Mouse (Mus musculus) ES-E14 (cell line): ENCODE data around the gene Fbxl5. TPM values are rescaled to one million over a fixed set of nuclear protein-coding genes. Genes with fewer than 3 reads are reported as not detected.

Experiments
- DNase-seq: peaks from one replicate; pipeline ENCODE4 v3.0.0-alpha.2; 2013; ENCODE audit warnings: low read depth, low spot score
- H3K27ac ChIP-seq: 2 replicates; pipeline ENCODE4 v1.5.1; 2012; ENCODE audit warnings: low read depth, mild to moderate bottlenecking, low read length, moderate library complexity, mixed read lengths; ENCODE audit not compliant: poor library complexity, insufficient read depth, severe bottlenecking
- H3K36me3 ChIP-seq: 2 replicates; pipeline ENCODE4 v1.6.1; 2012; ENCODE audit warnings: mild to moderate bottlenecking, low read length, moderate library complexity, mixed read lengths; ENCODE audit not compliant: control insufficient read depth, poor library complexity, insufficient read depth, severe bottlenecking
- H3K4me1 ChIP-seq, 2 experiments: fragments of 150-350 bp in 1 of 2; sonication (generic) in 1 of 2; 2 replicates each; pipeline ENCODE4 v1.6.1; 2012; ENCODE audit warnings: low read length in 2 of 2, mild to moderate bottlenecking in 1 of 2, mixed read lengths in 1 of 2; ENCODE audit not compliant: control insufficient read depth in 2 of 2, insufficient read depth in 2 of 2, poor library complexity in 1 of 2
- H3K4me3 ChIP-seq, 2 experiments: fragments of 150-350 bp in 1 of 2; sonication (generic) in 1 of 2; 2 replicates each; pipeline ENCODE4 v1.5.1; 2012; ENCODE audit warnings: low read length in 2 of 2, low read depth in 1 of 2, mild to moderate bottlenecking in 1 of 2, mixed read lengths in 1 of 2; ENCODE audit not compliant: insufficient read depth in 1 of 2, poor library complexity in 1 of 2, severe bottlenecking in 1 of 2
- H3K9ac ChIP-seq: 2 replicates; pipeline ENCODE4 v1.6.1; 2012; ENCODE audit warnings: low read depth, mild to moderate bottlenecking, low read length, mixed read lengths; ENCODE audit not compliant: poor library complexity, insufficient read depth, severe bottlenecking
- H3K9me3 ChIP-seq: fragments of 150-350 bp; sonication (generic); 2 replicates; pipeline ENCODE4 v1.6.1; 2012; ENCODE audit warnings: low read depth, mild to moderate bottlenecking, low read length; ENCODE audit not compliant: control insufficient read depth, insufficient read depth
- CHD2 ChIP-seq: IDR thresholded peaks from 2 replicates; pipeline ENCODE4 v1.6.1; 2014; ENCODE audit warnings: mild to moderate bottlenecking, low read depth, low read length, inconsistent platforms
- HCFC1 ChIP-seq: IDR thresholded peaks from 2 replicates; pipeline ENCODE4 v1.6.1; 2012; ENCODE audit warnings: low read length, inconsistent platforms, borderline replicate concordance; ENCODE audit not compliant: insufficient read depth
- MAFK ChIP-seq: IDR thresholded peaks from 2 replicates; pipeline ENCODE4 v1.6.1; 2014; ENCODE audit warnings: mild to moderate bottlenecking, low read depth, low read length, inconsistent platforms; ENCODE audit not compliant: insufficient read depth
- ZC3H11A ChIP-seq: IDR thresholded peaks from 2 replicates; pipeline ENCODE4 v1.6.1; 2012; ENCODE audit warnings: low read depth, mild to moderate bottlenecking, inconsistent platforms, low read length, borderline replicate concordance
- ZNF384 ChIP-seq: IDR thresholded peaks from 2 replicates; pipeline ENCODE4 v1.6.1; 2012; ENCODE audit warnings: low read depth, low read length, inconsistent platforms
- in situ Hi-C, 2 experiments: fragments of 600-800 bp; cut with MboI; formaldehyde crosslinking; loops; one replicate each; pipeline ENCODE4 v1.15.1; 2025; ENCODE audit warnings: low sequenced_read_pairs in 2 of 2, inconsistent platforms in 1 of 2; ENCODE audit not compliant: unreplicated experiment in 2 of 2
- total RNA-seq: library from RNA; depleted of rRNA; stranded (reverse); fragments of 300-350 nt; gene quantifications from 2 replicates; pipeline ENCODE4 v1.2.3, GENCODE M21; 2012

Fbxl5 gene
- total RNA-seq, 1 experiment, result 46.9 TPM

DNA sequence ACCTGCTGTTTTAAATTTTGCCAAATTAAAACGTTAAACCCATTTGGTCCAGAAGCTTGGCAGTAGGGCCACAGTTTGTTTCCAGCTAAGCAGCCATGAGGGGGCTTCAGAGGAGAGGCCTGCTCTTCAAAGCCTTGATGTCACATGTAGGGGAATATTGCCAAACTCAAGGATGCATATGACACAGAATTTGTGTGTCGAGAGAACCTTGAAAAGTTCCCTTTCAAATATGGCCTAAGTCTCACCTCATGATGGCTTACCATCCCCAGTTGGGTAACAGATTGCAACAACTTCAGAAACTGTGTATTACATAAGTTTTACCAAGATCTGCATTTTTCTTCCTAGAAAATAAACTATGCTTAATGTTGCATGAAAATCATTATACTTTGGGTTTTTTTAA lies 5.4 kb upstream of the Fbxl5 start:
- H3K36me3 ChIP-seq, result peaks cover 3% of the 10 kb centered on the region; the same call in 1 of the 2 replicates
- DNase-seq, result no peak
- no peaks in the 10 kb centered on the region for H3K4me1 ChIP-seq
- in situ Hi-C loops, result no loop called here
- H3K9ac ChIP-seq, result no peak overlapping the region
- TF ChIP-seq HCFC1 (no peak), ZC3H11A (no peak), MAFK (no peak), CHD2 (no peak), ZNF384 (no peak)
- no peak overlapping the region for H3K27ac ChIP-seq
- no peak overlapping the region for H3K4me3 ChIP-seq
- peaks cover 11% of the 10 kb centered on the region for H3K9me3 ChIP-seq

DNA sequence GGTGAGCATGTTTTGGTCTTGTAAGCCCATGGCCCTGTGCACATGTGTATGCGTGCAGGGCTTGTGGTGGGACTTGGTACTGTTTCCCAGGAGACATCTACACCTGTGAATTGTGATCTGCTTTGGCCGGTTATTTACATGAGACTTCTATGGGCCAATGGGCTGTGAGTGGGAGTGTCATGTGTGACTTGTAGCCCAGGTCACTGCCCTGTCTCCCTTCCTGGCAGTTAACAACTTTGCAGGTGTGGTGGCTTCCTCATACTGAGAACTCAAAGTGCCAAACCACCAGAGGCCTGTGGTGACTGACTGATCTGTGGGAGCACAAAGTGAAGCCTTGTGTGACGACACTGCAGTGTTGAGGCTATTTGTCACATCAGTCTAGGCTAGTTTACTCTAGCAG lies 3.1 kb upstream of the Fbxl5 start:
- no peak for DNase-seq
- TF ChIP-seq ZC3H11A (no peak), ZNF384 (no peak), HCFC1 (no peak), MAFK (no peak), CHD2 (no peak)
- Histone ChIP-seq H3K4me3 (no peak overlapping the region), H3K9me3 (peaks cover 11% of the 10 kb centered on the region), H3K27ac (no peak overlapping the region), H3K9ac (no peak overlapping the region), H3K36me3 (peaks cover 3% of the 10 kb centered on the region; the same call in 1 of the 2 replicates), H3K4me1 (peaks cover 0 to under 1% of the 10 kb centered on the region in 2 experiments; a peak in 1 of 4 replicates)
- in situ Hi-C loops, result no loop called here

DNA sequence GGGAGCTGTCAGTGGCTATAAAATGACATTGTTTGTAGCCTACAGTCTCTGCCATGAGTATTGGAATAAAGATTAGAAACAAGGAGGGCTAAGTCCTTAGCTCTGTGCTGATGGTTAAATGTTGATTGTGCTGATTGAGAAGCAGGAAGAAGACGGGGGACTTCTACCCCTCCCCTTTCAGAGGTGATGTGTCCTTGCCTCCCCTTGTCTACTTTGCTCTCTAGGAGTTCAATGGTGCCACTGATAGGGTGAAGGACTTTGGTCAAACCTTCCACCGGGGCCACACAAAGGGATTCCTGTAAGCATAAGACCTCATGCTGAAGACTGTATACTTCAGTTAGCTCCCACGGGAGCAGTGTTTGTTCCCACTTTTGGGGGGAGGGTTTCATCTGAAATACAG lies 1.4 kb upstream of the Fbxl5 start:
- Histone ChIP-seq H3K9me3 (peaks cover 2% of the 10 kb centered on the region; the same call in 1 of the 2 replicates), H3K9ac (no peak overlapping the region), H3K4me1 (peaks cover 0 to 4% of the 10 kb centered on the region in 2 experiments; a peak in 1 of 4 replicates), H3K36me3 (peaks cover under 1% of the 10 kb centered on the region; the same call in 1 of the 2 replicates), H3K27ac (no peak overlapping the region), H3K4me3 (no peak overlapping the region)
- TF ChIP-seq ZNF384 (no peak), CHD2 (no peak), HCFC1 (no peak), ZC3H11A (no peak), MAFK (no peak)
- no peak for DNase-seq
- in situ Hi-C loops, result no loop called here

DNA sequence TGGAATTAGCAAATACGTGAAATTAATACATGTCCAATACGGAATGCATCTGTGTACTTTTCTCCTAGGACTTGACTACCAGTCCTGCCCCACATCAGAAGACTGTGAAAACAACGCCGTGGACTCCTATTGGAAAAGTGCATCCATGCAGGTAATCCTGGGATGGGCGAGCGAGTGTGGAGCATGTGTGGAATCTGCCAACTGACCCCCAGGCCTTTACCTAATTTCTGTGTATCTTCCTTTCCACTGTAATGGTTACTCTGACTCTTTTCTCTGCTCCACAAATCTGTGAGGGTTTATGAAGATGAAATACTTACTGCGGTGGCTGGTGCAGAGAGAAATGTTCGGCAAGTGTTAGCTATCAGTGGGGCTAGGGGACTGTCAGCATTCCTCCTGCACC lies 761 bp upstream of the Fbxl5 start:
- H3K9me3 ChIP-seq, result no peaks in the 10 kb centered on the region
- in situ Hi-C loops, result no loop called here
- no peak overlapping the region for H3K4me3 ChIP-seq
- no peaks in the 10 kb centered on the region for H3K36me3 ChIP-seq
- no peak for TF ChIP-seq ZNF384
- TF ChIP-seq ZC3H11A, result no peak
- no peak for TF ChIP-seq HCFC1
- no peak for TF ChIP-seq MAFK
- TF ChIP-seq CHD2, result no peak
- DNase-seq, result no peak
- H3K27ac ChIP-seq, result no peak overlapping the region
- no peak overlapping the region for H3K9ac ChIP-seq
- peaks cover 0 to 4% of the 10 kb centered on the region in 2 experiments; a peak in 1 of 4 replicates for H3K4me1 ChIP-seq

DNA sequence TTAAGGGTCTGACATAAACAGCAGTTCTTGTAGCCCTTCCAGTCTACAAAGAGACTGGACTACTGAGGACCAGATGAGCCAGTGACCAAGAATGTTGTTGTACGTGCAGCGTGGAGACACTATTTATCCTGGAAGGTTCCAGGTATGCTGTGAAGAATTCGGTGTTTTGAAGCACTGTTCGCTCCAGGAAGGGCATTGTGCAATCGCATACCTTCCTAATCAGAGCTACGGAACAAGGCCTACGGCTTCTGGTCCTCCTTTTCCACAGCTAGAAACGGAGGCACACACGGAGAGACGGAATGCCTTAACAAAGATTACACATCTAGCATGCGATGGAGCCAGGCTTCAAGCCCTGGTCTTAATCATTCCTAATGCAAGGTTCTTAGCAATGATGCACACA lies 653 bp downstream of the Fbxl5 start:
- Histone ChIP-seq H3K4me3 (no peak overlapping the region), H3K9ac (no peak overlapping the region)

More for the DNA sequence above, 653 bp downstream of the Fbxl5 start:
- DNase-seq, result no peak
- TF ChIP-seq ZC3H11A (no peak), CHD2 (no peak), ZNF384 (no peak), HCFC1 (no peak), MAFK (no peak)
- in situ Hi-C loops, result no loop called here
- Histone ChIP-seq H3K36me3 (no peaks in the 10 kb centered on the region), H3K9me3 (no peaks in the 10 kb centered on the region), H3K27ac (no peak overlapping the region), H3K4me1 (peaks cover 0 to 7% of the 10 kb centered on the region in 2 experiments; a peak in 2 of 4 replicates)
